Mouse (Mus musculus) CH12.LX (cell line): Measurements from ENCODE around the gene Slc38a2.

ENCODE experiments used
- CHD1 ChIP-seq: IDR thresholded peaks from 2 replicates; pipeline ENCODE4 v1.6.1; 2012; ENCODE audit warnings: low read depth, low read length, improper control_type of control experiment, inconsistent platforms
- CTCF ChIP-seq, 2 experiments: IDR thresholded peaks in 1 of 2; conservative IDR thresholded peaks in 1 of 2; 2 replicates each; pipeline ENCODE4 v1.5.1; 2011 to 2012; ENCODE audit warnings: low read depth in 2 of 2, low read length in 2 of 2, improper control_type of control experiment in 1 of 2, inconsistent platforms in 1 of 2, mild to moderate bottlenecking in 1 of 2, moderate library complexity in 1 of 2
- JUND ChIP-seq: conservative IDR thresholded peaks from 2 replicates; pipeline ENCODE4 v1.6.1; 2011; ENCODE audit warnings: low read depth, low read length, improper control_type of control experiment
- NELFE ChIP-seq: IDR thresholded peaks from 2 replicates; pipeline ENCODE4 v1.6.1; 2011; ENCODE audit warnings: low read depth, low read length, improper control_type of control experiment
- POLR2A ChIP-seq: IDR thresholded peaks from 2 replicates; pipeline ENCODE4 v1.6.1; 2011; ENCODE audit warnings: low read depth, mild to moderate bottlenecking, improper control_type of control experiment, low read length
- USF1 ChIP-seq: IDR thresholded peaks from 2 replicates; pipeline ENCODE4 v1.6.1; 2014; ENCODE audit warnings: low read depth, mild to moderate bottlenecking, inconsistent platforms, low read length, improper control_type of control experiment

DNA sequence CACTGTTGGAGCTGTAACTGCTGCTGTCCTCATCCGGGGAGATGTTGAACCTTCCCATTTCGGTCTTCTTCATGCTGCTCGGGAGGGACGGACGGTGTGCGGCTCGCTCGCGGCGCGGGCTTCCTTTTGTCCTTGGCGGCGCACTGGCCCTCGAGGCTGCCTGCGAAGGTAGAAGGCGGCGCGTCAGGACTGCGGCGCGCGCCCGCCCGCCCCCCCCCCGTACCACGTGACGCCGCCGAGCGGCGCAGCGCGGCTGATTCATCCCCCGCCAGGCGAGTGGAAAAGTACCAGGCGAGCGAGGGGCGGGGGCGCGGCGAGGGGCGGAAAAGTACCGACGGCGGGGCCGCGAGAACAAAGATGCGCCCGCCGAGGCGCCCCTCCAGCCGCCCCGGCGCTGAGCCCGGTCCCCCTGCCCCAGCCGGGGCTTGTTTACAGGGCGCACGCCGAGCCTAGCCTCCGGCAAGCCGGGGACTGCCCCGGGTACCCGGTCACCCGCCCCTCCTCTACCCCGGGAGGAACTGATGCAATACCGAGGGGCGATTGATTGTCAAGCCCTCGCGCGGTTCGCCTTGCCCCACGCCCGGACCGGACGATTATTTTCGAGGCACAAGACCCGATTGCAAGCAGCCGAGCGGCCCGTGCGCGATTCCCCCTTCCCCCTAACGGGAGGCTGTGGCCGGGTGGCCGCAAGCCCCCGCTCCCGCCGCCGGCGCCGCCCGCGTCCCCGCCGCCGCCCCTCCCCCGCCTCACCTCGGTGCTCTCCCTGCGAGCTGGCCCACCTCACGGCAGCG lies 677 bp downstream of the Slc38a2 start:
- TF ChIP-seq CHD1 = peak; percentile 88; the same call in 1 of the 2 replicates
- TF ChIP-seq POLR2A = peak; percentile 46
- TF ChIP-seq CTCF (conservative IDR thresholded peaks at IDR 0.05 in 1 of 2, IDR thresholded peaks at IDR 0.05 in 1 of 2; ENCODE audit: low read depth in 2 of 2, low read length in 2 of 2) = 0 out of 4 replicates have a peak, but pooled peaks of 1 of the 2 experiments have one; percentile 1
- TF ChIP-seq NELFE = peak; percentile 60; the same call in 1 of the 2 replicates
- TF ChIP-seq USF1 = peak; percentile 89
- no peak for TF ChIP-seq JUND
